Mouse (Mus musculus) mature B cell (primary cell): Measurements from ENCODE around the gene Ntf5.
"Not testable (repeated sequence)": the region's sequence is repeated elsewhere in the genome, so short reads cannot be mapped to it uniquely, and the experiment has no call there.

Experiments used
- in situ Hi-C: fragments of 300-500 bp; cut with MboI; formaldehyde crosslinking; loops from 2 replicates; pipeline ENCODE4 v1.14.3; 2019

Gene Ntf5

DNA sequence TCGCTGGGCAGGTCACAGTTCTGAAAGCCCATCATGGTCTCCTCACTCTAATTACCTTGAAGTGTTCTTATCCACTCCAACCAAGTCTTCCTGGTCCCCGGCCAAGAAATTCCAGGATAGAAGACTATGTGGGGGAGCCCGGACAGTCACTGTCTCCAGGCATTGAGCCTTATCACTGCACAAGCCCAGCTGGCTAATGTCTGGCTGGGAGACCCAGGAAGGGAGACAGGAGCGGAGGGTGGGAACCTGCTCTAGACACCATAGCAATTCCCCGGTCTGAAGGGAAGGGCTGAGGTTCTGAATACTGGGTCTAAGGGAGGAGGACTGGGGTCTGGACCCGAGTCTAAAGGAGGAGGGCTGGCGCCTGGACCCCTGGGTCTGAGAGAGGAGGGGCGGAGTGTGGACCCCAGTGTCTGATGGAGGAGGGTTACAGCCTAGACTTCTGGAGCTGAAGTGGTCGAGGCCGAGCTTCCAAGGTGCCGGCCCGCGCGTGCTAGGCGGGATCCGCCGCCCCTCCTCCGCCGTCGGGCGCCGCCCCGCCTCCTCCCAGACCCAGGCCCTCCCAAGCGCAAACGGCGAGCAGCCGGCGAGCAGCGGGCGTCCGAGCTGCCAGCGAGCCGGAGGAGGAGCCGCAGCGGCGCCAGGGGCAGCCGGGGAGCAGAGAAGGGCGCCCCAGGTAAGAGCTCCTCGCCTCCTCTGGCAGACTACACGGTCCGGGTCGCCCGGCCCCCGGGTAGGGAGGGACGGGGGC lies at the start of gene Ntf5:
Gene Ntf5, plus strand, starts transcription at position 583 of the 751 bp plus-strand sequence.
- in situ Hi-C loops, result no loop called here

DNA sequence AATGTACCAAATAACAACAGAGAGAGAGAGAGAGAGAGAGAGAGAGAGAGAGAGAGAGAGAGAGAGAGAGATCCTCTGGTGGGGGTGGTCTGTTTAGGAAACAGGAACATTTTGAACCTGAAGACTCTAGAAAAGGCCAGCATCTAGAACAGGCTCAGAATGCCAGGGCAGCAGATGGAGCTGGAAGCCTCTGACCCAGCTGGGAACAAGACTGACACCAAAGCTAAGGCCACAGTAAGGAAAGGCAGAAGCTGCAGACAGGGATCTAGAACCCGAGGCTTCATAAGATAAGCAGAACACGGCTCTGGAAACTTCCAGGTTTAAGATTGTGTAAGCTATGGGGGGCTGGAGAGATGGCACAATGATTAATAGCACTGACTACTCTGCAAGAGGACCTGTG lies 49.5 kb upstream of the Ntf5 start:
- in situ Hi-C loops, result no loop called here

DNA sequence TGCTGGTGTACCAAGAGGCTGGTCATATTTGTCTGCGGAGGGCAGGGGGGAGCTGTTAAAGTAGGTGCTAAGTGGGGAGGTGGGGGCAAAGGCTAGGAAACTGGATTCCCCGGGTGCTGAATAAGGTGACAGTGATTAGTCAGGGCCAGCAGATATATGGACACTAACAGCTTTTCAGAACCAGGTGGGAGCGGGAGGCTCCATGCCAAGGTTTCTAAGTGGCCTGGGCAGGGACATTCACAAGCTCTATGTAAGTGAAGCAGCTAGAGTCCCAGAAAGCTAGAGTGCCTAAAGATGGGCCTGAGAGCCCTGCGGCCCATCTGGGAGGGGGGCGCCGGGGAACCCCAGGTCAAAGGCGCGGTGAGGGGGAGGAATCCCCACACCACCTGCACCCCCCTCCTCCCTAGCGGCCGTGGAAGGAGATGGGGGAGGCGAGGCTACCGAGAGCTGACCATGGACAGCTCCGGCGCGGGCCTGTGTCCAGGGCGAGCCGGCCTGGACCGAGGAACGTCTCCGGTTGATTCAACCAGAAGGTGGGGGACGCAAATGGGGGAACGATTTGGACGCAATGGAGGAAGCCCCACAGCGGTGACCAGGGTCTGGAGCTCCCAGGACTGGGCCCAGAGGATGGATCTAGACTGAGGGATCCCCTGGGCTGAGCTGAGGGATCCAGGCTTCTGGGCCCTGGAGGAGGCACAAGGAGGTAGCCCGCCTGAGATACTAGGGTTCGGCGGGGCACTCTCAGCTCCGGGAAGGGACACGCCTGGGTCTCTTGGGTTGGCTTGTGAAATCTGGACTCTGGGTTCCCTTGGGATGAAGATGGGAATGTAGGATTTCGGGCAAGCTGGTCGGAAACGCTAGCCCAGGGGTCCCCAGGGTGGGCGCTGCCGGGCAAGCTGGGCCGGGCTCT lies 47.5 kb upstream of the Ntf5 start:
- in situ Hi-C loops, result no loop called here

DNA sequence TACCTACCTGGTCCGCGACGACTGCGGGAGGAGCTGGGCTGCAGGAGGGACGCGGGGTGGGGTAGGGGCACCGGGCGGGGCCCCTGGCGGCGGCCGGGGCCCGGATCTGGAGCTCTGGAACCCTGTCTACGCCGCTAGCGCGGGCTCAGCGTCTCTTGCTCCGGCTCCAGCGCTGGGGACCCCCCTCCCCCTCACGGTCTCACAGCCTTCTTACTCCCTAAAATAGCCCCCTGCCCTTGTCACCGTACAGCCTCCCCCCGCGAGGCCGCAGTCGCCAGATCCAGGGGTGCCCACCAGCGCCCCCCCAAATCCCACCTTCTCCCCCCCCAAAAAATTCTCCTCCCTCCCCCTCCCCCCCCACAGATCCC lies 46.9 kb upstream of the Ntf5 start, which contains the start of gene Ppfia3:
Gene Ppfia3, minus strand, starts transcription at position 368 of the 368 bp plus-strand sequence.
- in situ Hi-C loops, result no loop called here

DNA sequence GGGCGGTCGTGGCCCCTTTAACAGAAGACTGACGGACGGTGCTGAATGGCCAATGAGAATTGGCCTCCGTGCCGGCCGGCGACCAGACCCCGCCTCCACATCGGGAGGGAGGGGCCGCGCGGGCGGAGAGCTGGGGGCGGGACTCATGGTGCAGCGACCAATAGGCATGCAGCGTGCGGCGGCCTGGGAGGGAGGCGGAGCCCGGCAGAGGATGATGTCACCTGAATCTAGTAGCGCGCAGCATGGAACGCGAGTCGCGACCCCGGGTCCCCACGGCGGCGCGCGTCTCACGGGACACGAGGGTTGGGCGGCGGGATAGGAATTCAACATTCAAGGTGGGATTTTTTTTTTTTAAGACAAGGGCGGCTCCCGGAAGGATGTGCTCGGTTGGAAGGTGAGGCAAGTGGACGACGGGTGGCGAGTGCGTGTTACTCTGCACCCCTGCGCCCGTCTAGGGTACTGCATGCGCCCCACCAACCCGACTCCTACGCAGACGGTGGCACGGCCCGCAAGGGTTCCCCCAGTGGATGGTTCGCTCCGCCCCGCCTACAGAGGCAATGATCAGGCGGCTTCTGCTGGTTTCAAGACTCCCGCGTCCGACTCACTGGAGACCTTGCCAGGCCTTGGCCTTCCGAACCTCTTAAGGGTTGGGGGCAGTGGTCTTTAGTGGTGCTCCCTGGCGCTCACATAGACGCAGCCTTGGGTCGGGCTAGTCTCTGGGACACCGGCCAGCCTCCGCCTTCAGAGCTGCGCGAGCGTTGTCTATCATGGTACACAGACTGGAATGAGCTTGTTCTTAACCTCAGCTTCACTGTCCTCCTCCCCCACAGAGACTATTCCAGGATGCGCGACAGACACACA lies 46.2 kb upstream of the Ntf5 start:
- in situ Hi-C loops, result no loop called here

- in situ Hi-C loops, result no loop called here
Observed at GRCm38 (mm10) chr7:45368178-45368577, 45.3 kb upstream of the Ntf5 start.

DNA sequence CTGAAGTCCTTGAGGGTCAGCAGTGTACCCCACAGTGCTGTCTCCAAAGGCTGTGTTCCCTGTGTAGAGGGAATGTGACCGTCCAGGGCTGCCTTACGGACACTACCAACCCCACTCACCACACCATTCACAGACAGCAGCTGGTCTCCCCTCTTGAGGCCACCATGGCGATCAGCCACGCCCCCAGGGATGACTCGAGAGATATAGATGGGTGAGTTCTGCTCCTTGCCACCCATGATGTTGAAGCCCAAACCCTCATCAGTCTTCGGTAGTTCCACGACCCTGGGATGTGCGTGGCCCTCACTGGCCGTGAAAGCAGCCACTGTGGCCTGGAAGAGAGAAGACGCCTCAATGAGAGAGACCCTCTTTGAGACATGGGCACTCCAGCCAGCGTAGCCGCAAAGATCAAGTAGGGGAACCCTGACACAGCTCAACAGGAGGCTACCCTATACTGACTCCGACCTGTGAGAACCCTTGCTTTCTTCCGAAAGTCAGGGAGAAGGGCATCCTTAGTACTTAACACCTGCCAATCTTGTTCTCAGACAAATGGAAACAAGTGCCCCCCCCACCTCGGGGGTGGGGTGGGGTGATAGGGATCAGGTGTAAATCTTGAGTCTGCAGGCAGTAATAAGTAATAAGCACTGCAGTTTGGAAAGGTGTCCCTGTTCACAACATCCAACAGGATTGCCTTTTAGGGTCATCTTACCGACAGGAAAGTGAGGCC lies 44.3 kb upstream of the Ntf5 start:
- in situ Hi-C loops, result no loop called here

DNA sequence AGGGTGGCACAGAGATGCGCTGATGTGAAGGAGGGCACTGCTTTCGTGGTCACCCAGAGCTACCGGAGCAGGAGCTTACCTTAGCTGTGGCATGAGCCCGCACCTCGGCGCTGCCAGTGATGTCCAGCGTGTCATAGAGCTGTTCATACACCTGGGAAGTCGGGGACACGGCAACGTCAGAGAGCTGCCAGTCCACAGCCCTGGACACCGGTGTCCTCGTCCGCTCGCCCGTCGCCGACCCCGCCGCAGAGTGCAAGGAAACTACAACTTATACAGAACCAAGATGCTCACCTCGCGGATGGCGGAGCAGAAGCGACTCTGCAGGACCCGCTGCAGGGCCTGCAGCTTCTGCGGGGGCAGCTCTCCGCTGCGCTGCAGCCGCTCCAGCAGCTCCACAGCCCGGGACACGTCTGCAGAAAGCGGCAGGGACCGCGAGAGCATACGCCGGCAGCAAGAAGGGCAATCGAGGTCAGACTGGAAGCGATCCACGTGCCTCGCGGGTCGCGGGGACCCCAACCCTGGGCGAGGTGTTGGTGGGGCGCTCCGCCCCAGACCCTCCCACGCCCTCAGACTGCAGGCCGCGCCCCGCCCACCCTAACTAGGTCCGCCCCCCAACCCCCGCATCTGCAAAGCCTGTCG lies 43.5 kb upstream of the Ntf5 start:
- in situ Hi-C loops, result no loop called here

- in situ Hi-C loops, result no loop called here
Observed at GRCm38 (mm10) chr7:45370475-45371311, 42.8 kb upstream of the Ntf5 start, which contains the start of gene Lin7b. TSS of gene Lin7b (minus strand) at chr7:45370583.

- in situ Hi-C loops, result no loop called here
Observed at GRCm38 (mm10) chr7:45372371-45372770, 41.1 kb upstream of the Ntf5 start.

DNA sequence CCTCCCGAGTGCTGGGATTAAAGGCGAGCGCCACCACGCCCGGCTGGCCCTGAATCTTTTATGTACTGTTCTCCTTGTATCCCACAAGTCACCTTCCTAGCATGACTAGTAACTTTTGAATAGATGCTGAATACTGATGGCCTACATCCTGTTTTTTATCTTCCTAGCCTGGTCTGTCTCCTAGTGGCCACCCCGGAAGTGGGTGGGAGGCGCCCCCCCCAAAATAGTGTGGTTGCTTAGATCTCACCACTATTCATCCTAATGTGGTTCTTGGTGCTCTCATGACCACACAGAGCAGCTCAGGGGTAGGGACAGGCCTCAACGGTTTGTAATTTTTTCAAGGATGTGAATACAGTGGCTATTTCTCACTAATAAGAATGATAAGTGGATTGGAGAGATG lies 38.9 kb upstream of the Ntf5 start:
- in situ Hi-C loops, result no loop called here

DNA sequence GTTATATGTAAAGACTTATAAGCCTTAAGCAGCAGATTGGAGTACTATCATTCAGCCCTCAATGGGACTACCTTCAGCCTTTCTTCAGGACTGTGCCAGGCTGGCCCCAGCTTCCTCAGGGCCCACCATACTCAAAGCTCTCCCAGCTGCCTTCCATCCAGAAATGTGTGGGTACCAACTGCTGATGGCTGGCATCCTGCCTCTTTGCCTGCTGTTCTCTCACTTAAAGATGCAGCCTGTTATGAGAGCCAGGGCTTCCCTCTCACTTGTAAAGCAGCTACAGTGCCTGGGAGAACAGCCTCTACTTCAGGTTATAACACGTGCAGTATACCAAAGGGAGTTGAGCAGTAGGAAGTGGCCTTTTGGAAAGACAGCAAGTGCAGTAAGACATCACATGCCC lies 37.4 kb upstream of the Ntf5 start:
- in situ Hi-C loops, result no loop called here

DNA sequence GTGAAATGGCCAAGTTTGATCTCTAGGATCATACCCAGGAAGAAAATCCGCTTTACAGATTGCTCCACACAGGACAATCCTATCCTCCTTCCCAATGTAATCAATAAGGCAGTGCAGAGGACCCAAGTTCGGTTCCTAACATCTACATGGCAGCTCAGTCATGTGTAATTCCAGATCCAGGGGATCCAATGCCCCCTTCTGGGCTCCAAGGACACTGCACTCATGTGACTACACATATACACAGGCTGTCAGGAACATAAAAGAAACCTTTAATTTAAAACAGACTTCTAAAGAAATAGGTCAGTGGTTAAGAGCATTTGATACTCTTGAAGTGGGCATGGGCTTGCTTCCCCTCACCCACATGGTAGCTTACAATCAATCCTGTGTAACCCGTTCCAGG lies 27.4 kb upstream of the Ntf5 start:
- in situ Hi-C loops, result no loop called here

DNA sequence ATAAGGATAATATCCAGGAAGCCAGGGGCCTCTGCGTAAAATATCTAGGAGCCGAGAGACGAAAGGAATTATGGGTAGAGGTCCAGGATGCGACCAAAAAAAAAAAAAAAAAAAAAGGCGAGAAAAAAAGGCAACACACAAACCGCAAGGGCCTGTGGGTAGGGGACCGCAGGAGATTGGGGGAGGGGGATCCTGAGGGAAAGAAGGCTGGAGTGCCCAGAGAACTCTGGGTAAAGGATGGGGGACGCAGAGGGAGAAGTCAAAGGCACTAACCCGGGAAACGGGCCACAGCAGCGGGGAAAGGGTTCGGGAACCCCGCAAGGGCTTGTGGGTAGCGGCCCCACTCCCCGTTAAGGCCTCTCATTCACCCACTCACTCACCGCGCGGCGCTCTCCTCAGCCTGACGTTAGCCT lies 18.4 kb upstream of the Ntf5 start:
- in situ Hi-C loops, result no loop called here

DNA sequence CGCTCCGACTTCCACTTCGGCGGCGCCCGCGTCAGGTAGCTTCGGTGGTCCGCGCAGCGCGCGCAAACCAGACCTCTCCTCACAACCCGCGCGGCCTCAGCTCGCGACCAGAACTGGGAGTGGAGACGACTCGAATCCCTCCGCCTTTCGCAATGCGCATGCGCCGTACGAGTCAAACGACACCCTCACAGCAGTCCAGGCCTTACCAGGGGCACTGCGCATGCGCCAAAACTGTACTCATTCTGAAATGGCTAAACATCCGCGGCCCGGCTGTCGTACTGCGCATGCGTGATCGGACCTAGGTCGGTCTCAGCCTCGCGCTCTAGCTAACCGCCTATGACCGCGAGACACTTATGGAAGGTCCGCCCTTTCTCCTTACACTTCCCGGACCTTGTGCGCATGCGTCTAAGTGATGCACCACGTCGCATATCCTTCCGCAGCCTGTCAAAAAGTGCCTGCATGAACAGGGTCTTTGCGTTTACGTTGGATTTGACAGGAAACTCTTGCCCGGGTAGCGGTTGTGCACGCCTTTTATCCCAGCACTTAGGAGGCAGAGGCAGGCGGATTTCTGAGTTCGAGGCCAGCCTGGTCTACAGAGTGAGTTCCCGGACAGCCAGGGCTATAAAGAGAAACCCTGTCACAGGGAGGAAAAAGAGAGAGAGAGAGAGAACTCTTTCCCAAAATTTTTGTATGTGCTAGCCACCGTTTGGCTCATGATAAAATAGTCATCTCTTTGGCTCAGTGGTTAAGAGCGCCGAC lies 17.7 kb upstream of the Ntf5 start, which contains the start of gene Snrnp70:
Gene Snrnp70, minus strand, starts transcription at position 165 of the 759 bp plus-strand sequence.
- in situ Hi-C loops, result no loop called here

DNA sequence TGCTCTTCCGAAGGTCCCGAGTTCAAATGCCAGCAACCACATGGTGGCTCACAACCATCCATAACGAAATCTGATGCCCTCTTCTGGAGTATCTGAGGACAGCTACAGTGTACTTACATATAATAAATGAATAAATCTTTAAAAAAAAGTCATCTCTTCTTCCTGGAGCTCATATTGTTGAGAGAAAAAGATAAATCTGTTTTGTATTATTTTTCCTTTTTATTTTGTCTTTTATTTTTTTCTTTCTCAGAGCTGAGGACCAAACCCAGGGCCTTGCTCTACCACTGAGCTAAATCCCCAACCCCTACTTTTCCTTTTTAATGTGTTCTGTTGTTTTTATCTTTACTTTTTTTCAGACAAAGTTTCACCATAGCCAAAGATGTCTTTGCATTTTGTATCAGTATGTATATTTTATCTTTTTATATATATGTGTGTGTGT lies 17.1 kb upstream of the Ntf5 start:
- in situ Hi-C loops, result not testable (repeated sequence)

DNA sequence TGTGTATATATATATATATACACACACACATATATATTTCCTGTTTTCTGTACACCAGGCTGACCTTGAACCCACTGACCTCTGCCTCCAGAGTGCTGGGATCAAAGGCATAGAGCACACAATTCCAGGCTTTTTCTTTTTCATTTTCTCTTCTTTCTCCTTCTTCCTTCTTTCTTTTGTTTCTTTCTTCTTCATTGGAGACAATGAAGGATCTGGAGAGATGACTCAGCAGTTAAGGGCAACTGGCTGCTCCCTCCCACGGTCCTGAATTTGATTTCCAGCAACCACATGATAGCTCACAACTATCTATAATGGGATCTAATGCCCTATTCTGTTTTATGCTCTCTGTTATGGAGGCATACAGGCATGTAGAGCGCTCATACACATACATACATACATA lies 16.7 kb upstream of the Ntf5 start:
- in situ Hi-C loops, result no loop called here

GRCm38 (mm10) chr7:45401521-45402085 lies 11.9 kb upstream of the Ntf5 start:
- in situ Hi-C loops, result no loop called here
